Mouse (Mus musculus) intestine, embryonic 15.5 days (tissue): ENCODE results near the gene Alox5. TPM values are rescaled to one million over a fixed set of nuclear protein-coding genes. Genes with fewer than 3 reads are reported as not detected.

Source experiments
- ATAC-seq: fragments of 200-750 bp; cut with Nextera tagmentation; 2 replicates; pipeline ENCODE4 v1.8.0; 2017; ENCODE audit warnings: moderate TSS enrichment, moderate library complexity
- H3K27ac ChIP-seq: fragments of 300-500 bp; sonication (generic); 2 replicates; pipeline ENCODE4 v1.5.1; 2015; ENCODE audit warnings: mild to moderate bottlenecking, inconsistent platforms
- H3K27me3 ChIP-seq: fragments of 300-500 bp; sonication (generic); replicated peaks from 2 replicates; pipeline ENCODE4 v1.6.1; 2015; ENCODE audit warnings: inconsistent platforms
- H3K36me3 ChIP-seq: fragments of 300-500 bp; sonication (generic); 2 replicates; pipeline ENCODE4 v1.6.1; 2015; ENCODE audit warnings: inconsistent platforms
- H3K4me1 ChIP-seq: fragments of 300-500 bp; sonication (generic); replicated peaks from 2 replicates; pipeline ENCODE4 v1.6.1; 2015; ENCODE audit warnings: inconsistent platforms
- H3K4me2 ChIP-seq: fragments of 300-500 bp; sonication (generic); replicated peaks from 2 replicates; pipeline ENCODE4 v1.6.1; 2015; ENCODE audit warnings: mild to moderate bottlenecking, inconsistent platforms
- H3K4me3 ChIP-seq: fragments of 300-500 bp; sonication (generic); replicated peaks from 2 replicates; pipeline ENCODE4 v1.5.1; 2015; ENCODE audit warnings: inconsistent platforms
- H3K9ac ChIP-seq: fragments of 300-500 bp; sonication (generic); 2 replicates; pipeline ENCODE4 v1.6.1; 2015; ENCODE audit warnings: inconsistent platforms
- H3K9me3 ChIP-seq: fragments of 300-500 bp; sonication (generic); 2 replicates; pipeline ENCODE4 v1.6.1; 2016; ENCODE audit warnings: inconsistent platforms
- WGBS: fragments of 180-500 bp; shearing (Covaris S2); methylation state at CpG from one replicate; pipeline ENCODE4 v1.1.7; 2015; 5-methylcytosine and 5-hydroxymethylcytosine counted together
- polyA plus RNA-seq: library from polyadenylated mRNA; unstranded; fragments of >200 nt; fragmentation: Nextera tagmentation; extraction: Ambion mirVana; gene quantifications from 2 replicates; pipeline ENCODE4 v1.2.1, GENCODE M21; 2015

Alox5 gene
- polyA plus RNA-seq, 1 experiment from 2014 or later, result 1.4 TPM

DNA sequence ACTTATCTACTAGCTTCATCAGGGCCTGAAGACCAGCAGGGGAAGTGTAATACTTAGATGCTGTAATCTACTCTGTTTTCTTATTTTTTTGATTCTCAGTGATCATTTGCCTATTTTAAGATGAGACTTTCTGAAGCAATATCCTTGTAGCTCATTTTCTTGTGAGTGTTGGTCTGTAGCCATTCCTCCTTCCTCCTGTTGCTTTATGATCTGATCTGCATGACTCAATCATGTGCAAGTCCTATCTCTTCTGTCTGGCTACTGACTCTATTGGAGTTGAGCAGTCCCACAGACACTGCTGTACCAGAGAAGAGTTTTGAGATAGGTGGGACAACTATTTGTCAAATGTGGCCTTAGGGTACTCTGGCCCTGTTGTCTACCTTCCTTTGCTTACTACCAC, 86.4 kb downstream of the Alox5 start:
- ATAC-seq, result no peak

DNA sequence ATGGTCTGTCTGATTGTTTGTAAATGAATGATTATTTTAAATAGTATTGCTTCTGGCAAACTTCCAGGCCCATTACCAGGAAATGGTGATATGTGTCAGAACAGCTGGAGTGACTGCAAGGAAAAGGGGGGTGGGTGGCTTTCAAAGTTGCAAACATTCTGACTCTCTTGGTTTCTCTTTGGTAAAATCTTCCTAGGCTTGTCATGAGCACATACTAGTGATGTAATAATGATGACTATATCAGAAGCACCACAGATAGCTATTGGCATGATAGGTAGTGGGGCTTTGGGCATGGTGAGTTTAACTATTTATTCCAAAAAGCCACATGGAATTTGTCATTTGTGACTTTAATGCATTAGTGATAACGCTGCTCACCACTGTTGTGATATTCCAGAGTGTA, 86.8 kb downstream of the Alox5 start:
- Histone ChIP-seq H3K4me1 (0 out of 2 replicates have a peak, but pooled peaks cover 7% of the 10 kb centered on the region), H3K27me3 (no peaks in the 10 kb centered on the region), H3K4me3 (no peak overlapping the region), H3K9ac (no peak overlapping the region), H3K27ac (no peak overlapping the region), H3K36me3 (0 out of 2 replicates have a peak, but pooled peaks cover 3% of the 10 kb centered on the region), H3K4me2 (no peak overlapping the region), H3K9me3 (no peaks in the 10 kb centered on the region)
- no peak for ATAC-seq
- 66% methylated on average over 1 of the region's 1 CpGs for WGBS

More for the DNA sequence above, 86.4 kb downstream of the Alox5 start:
- H3K9me3 ChIP-seq, result no peaks in the 10 kb centered on the region
- no peaks in the 10 kb centered on the region for H3K27me3 ChIP-seq
- H3K4me1 ChIP-seq, result 0 out of 2 replicates have a peak, but pooled peaks cover 7% of the 10 kb centered on the region
- H3K36me3 ChIP-seq, result 0 out of 2 replicates have a peak, but pooled peaks cover 3% of the 10 kb centered on the region
- no peak overlapping the region for H3K27ac ChIP-seq
- no peak overlapping the region for H3K4me2 ChIP-seq
- no peak overlapping the region for H3K9ac ChIP-seq
- no peak overlapping the region for H3K4me3 ChIP-seq

DNA sequence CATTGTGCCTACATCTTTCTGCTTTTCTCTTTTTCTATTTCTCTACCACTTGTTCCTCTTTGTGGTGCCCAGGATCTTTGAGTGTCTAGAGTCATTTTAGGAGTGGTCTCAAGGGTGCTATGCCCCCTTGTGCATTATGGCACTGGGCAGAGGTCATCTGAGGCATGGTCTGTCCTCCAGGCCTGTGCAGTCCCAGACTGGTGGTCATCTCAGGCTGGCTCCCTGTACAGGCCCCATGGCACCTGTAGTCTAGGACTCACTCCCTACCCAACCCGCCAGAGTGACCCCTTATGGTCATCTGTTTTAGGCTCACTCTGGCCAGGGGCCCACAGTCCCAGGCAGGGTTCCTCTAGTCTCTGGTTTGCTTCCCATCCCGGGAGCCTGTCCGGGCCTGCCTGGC, 89.5 kb downstream of the Alox5 start:
- ATAC-seq, result no peak
- no peak overlapping the region for H3K4me2 ChIP-seq
- H3K4me3 ChIP-seq, result no peak overlapping the region
- H3K4me1 ChIP-seq, result 0 out of 2 replicates have a peak, but pooled peaks cover 7% of the 10 kb centered on the region
- no peaks in the 10 kb centered on the region for H3K27me3 ChIP-seq
- no peak overlapping the region for H3K27ac ChIP-seq
- WGBS, result 91% methylated on average over 3 of the region's 3 CpGs
- H3K9me3 ChIP-seq, result no peaks in the 10 kb centered on the region
- H3K9ac ChIP-seq, result no peak overlapping the region
- H3K36me3 ChIP-seq, result no peaks in the 10 kb centered on the region

DNA sequence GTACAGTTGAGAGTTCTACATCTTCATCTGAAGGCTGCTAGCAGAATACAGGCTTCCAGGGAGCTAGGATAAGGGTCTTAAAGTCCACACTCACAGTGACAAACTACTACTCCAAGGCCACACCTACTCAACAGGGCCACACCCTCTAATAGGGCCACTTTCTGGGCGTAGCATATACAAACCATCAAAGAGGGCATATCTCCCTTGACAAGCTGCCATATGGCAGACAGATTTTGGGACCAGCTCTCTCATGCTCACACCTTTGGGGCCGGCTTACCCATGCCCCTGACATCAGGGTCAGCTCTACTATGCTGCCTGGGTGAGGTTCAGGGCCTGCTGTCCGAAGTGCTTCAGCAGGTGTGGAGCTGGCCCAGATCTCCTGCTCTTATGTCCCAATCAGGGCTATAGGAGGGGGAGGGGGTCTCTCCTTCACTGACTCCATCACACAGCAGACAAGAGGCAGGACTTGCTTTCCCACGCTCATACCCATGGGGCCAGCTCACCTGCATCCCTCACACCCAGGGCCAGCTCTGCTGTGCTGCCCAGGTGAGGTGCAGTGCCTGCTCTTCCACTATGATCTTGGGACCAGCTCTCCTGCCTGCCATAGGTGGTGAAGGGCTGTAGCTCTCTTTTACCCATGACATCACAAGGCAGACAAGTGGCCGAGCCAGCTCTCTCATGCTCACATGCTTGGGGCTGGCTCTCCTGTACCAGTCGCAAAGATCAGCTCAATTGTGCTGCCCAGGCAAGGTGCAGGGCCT, 90.6 kb downstream of the Alox5 start:
- H3K27me3 ChIP-seq, result no peaks in the 10 kb centered on the region
- 0 out of 2 replicates have a peak overlapping the region, but pooled peaks have one; percentile 22 for H3K27ac ChIP-seq
- H3K4me2 ChIP-seq, result no peak overlapping the region
- WGBS, result 78% methylated on average over 6 of the region's 6 CpGs
- no peaks in the 10 kb centered on the region for H3K9me3 ChIP-seq
- no peak overlapping the region for H3K9ac ChIP-seq
- ATAC-seq, result peak; percentile 92
- H3K4me3 ChIP-seq, result no peak overlapping the region
- no peaks in the 10 kb centered on the region for H3K36me3 ChIP-seq
- 0 out of 2 replicates have a peak, but pooled peaks cover 7% of the 10 kb centered on the region for H3K4me1 ChIP-seq

DNA sequence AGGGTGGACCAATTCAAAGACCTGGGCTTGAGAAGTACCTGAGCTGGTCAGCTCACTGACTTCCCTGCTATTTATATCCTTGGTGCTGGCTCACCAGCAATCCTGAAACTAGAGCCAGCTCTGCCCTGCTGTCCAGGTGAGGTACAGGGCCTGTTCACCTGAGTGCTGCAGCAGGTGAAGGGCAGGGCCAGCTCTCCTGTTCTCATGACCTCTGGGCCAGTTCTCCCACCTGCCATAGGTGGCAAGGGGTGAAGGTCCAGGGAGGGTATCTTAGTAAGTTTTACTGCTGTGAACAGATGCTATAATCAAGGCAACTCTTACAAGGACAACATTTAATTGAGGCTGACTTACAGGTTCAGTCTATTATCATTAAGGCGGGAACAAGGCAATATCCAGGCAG, 91.2 kb downstream of the Alox5 start:
- no peak overlapping the region for H3K4me3 ChIP-seq
- peak; percentile 82 for ATAC-seq
- no peaks in the 10 kb centered on the region for H3K27me3 ChIP-seq

DNA sequence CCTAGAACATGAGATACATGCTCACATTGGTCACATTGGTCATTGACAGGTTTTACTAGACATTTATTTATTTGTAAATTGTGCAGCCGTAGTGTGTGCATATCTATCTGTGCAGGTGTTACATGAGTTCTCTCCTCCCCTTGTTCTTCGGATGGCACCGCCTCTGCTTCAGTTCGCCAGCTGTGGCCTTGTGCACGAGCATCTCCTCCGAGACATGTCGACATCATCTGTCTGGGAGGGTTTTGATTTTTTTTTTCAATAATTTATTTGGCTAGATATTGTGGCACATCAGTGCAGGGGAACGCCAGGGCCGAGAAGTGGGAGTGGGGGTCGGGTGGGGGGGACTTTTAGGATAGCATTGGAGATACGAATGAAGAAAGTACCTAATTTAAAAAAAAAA, 93.0 kb downstream of the Alox5 start:
- no peak overlapping the region for H3K27ac ChIP-seq
- no peak for ATAC-seq
- H3K9me3 ChIP-seq, result no peaks in the 10 kb centered on the region
- H3K27me3 ChIP-seq, result no peaks in the 10 kb centered on the region
- 83% methylated on average over 11 of the region's 11 CpGs for WGBS
- H3K36me3 ChIP-seq, result no peaks in the 10 kb centered on the region
- no peak overlapping the region for H3K4me3 ChIP-seq
- H3K4me1 ChIP-seq, result 0 out of 2 replicates have a peak, but pooled peaks cover 7% of the 10 kb centered on the region
- no peak overlapping the region for H3K4me2 ChIP-seq
- no peak overlapping the region for H3K9ac ChIP-seq

More for the DNA sequence above, 91.2 kb downstream of the Alox5 start:
- no peak overlapping the region for H3K9ac ChIP-seq
- 0 out of 2 replicates have a peak overlapping the region, but pooled peaks have one; percentile 22 for H3K27ac ChIP-seq
- no peaks in the 10 kb centered on the region for H3K9me3 ChIP-seq
- H3K4me2 ChIP-seq, result no peak overlapping the region
- no peaks in the 10 kb centered on the region for H3K36me3 ChIP-seq
- 77% methylated on average over 1 of the region's 1 CpGs for WGBS
- 0 out of 2 replicates have a peak, but pooled peaks cover 7% of the 10 kb centered on the region for H3K4me1 ChIP-seq

DNA sequence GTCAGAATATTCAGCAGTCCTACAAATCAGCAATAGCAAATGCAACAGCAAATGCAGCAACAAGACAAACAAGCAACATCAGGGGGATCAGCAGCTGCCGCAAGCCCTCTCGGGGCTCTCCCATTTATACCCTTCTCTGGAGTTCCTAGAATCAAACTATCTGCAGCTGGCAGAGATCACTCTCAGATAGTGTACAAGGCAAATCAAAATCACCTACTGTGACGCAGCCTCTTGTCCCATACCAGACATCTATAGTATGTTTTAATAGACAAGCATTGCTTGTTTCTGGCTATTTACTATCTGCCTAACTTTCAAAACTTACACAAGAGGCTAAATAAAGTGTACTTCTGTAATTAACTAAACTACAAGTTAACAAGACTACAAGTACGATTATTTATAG, 99.0 kb downstream of the Alox5 start:
- Histone ChIP-seq H3K27ac (no peak overlapping the region), H3K9ac (no peak overlapping the region), H3K27me3 (no peaks in the 10 kb centered on the region), H3K36me3 (no peaks in the 10 kb centered on the region), H3K4me2 (no peak overlapping the region), H3K4me3 (no peak overlapping the region), H3K9me3 (no peaks in the 10 kb centered on the region), H3K4me1 (no peaks in the 10 kb centered on the region)
- 92% methylated on average over 4 of the region's 4 CpGs for WGBS
- ATAC-seq, result no peak

DNA sequence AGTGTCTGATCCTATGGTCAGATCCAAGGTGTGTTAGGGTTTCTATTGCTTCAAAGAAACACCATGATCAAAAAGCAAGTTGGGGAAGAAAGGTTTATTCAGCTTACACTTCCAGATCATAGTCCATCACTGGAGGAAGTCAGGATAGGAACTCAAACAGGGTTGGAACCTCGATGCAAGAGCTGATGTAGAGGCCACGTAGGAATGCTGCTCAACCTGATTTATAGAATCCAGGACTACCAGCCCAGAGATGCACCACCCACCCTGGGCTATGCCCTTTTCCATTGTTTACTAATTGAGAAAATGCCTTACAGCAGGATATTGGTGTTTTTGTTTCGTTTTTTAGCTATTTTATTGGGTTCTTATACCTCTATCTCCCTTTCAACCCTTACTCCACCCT, 99.5 kb downstream of the Alox5 start:
- Histone ChIP-seq H3K36me3 (no peaks in the 10 kb centered on the region), H3K4me1 (no peaks in the 10 kb centered on the region), H3K27ac (no peak overlapping the region), H3K4me2 (no peak overlapping the region), H3K9me3 (no peaks in the 10 kb centered on the region), H3K9ac (no peak overlapping the region), H3K27me3 (no peaks in the 10 kb centered on the region), H3K4me3 (no peak overlapping the region)
- ATAC-seq, result 0 out of 2 replicates have a peak, but pooled peaks have one; percentile 47
- WGBS, result 76% methylated on average over 3 of the region's 3 CpGs

Other genes starting within 250 kb of the Alox5 start
- 3.8 and 4.7 TPM in 2 replicates for gene Zfand4, start 197.0 kb downstream of the Alox5 start, polyA plus RNA-seq
- 31.3 and 35.3 TPM in 2 replicates for gene March8, start 123.2 kb downstream of the Alox5 start, polyA plus RNA-seq
- not detected in 2 replicates for gene Olfr211, start 27.9 kb upstream of the Alox5 start, polyA plus RNA-seq
- gene Olfr212, start 45.3 kb upstream of the Alox5 start, polyA plus RNA-seq, result not detected in 2 replicates
- gene Olfr213, start 77.3 kb upstream of the Alox5 start, polyA plus RNA-seq, result not detected in 2 replicates
- gene Gm5580, start 90.0 kb upstream of the Alox5 start, polyA plus RNA-seq, result 0.40 and 0.65 TPM in 2 replicates
- not detected in 2 replicates for gene Olfr214, start 93.1 kb upstream of the Alox5 start, polyA plus RNA-seq
- not detected in 2 replicates for gene Olfr215, start 123.0 kb upstream of the Alox5 start, polyA plus RNA-seq
- gene Zfp422, start 167.8 kb upstream of the Alox5 start, polyA plus RNA-seq, result 111 and 126 TPM in 2 replicates
- gene Depp1, start 189.4 kb upstream of the Alox5 start, polyA plus RNA-seq, result 25.6 and 28.0 TPM in 2 replicates
- 9.9 and 11.3 TPM in 2 replicates for gene Rassf4, start 212.8 kb upstream of the Alox5 start, polyA plus RNA-seq